Mouse (Mus musculus) ES-E14 (cell line): Measurements from ENCODE around the gene Dcaf8.

ENCODE experiments used
- CHD2 ChIP-seq: IDR thresholded peaks from 2 replicates; pipeline ENCODE4 v1.6.1; 2014; ENCODE audit warnings: mild to moderate bottlenecking, low read depth, low read length, inconsistent platforms
- HCFC1 ChIP-seq: IDR thresholded peaks from 2 replicates; pipeline ENCODE4 v1.6.1; 2012; ENCODE audit warnings: low read length, inconsistent platforms, borderline replicate concordance; ENCODE audit not compliant: insufficient read depth
- MAFK ChIP-seq: IDR thresholded peaks from 2 replicates; pipeline ENCODE4 v1.6.1; 2014; ENCODE audit warnings: mild to moderate bottlenecking, low read depth, low read length, inconsistent platforms; ENCODE audit not compliant: insufficient read depth
- ZNF384 ChIP-seq: IDR thresholded peaks from 2 replicates; pipeline ENCODE4 v1.6.1; 2012; ENCODE audit warnings: low read depth, low read length, inconsistent platforms

GRCm38 (mm10) chr1:172197146-172197545, 49.3 kb downstream of the Dcaf8 start:
- TF ChIP-seq CHD2 (no peak), MAFK (no peak), ZNF384 (no peak), HCFC1 (no peak)
